Mouse (Mus musculus): ENCODE measurements around the gene Vmn1r45. TPM values are rescaled to one million over a fixed set of nuclear protein-coding genes. Genes with fewer than 3 reads are reported as not detected.
"Not testable (repeated sequence)": the region's sequence is repeated elsewhere in the genome, so short reads cannot be mapped to it uniquely, and the experiment has no call there.

The Vmn1r45 gene
- polyA plus RNA-seq (2015; fragmentation: Nextera tagmentation; extraction: Ambion mirVana): not detected in 2 replicates

DNA sequence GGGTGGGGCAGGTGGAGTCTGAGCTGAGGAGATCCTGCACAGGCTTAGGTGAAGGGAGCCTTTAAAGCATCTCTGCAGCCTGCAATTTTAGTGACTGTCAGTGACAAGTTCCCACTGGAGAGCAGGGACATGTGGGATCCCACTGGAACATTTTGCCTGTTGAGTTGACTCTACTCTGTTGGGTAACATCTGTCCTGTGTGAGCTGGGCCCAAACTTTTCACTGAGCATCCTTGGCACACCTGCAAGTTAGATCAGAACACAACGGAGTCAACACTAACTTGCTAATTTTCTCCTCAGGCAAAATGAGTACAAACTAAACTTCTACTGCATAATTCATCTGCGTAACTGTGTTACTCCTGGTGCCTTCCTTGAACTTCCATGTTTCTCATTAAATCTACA, at the start of gene Vmn1r45:
Gene Vmn1r45 (minus strand): TSS at position 101 of the 400 bp plus-strand sequence.
- not testable (repeated sequence) for H3K27me3 ChIP-seq (ENCODE audit: control insufficient read depth, insufficient read depth, low read depth, low read length); ATAC-seq; H3K4me2 ChIP-seq (ENCODE audit: low read length); H3K4me1 ChIP-seq (ENCODE audit: control insufficient read depth, insufficient read depth, low read length); H3K36me3 ChIP-seq (ENCODE audit: control insufficient read depth, insufficient read depth, low read length); H3K27ac ChIP-seq (ENCODE audit: low read length); H3K9me3 ChIP-seq (replicated peaks; ENCODE audit: control insufficient read depth, low read length, poor library complexity, severe bottlenecking); H3K9ac ChIP-seq (ENCODE audit: low read depth, low read length); H3K4me3 ChIP-seq (ENCODE audit: low read depth, low read length)
- WGBS: 94% methylated on average over 2 of the region's 2 CpGs

- WGBS: 17% methylated on average over 1 of the region's 1 CpGs
- no peak overlapping the region for H3K27ac ChIP-seq (ENCODE audit: low read length)
Observed at GRCm38 (mm10) chr6:89985989-89986388, 45.6 kb upstream of the Vmn1r45 start.

GRCm38 (mm10) chr6:89969013-89969412, 28.6 kb upstream of the Vmn1r45 start, which contains the start of gene Vmn1r46:
Gene Vmn1r46 (plus strand): TSS chr6:89969313.
- Histone ChIP-seq H3K9ac (ENCODE audit: low read depth, low read length) (no peak within 1 kb of the TSS), H3K4me1 (ENCODE audit: control insufficient read depth, insufficient read depth, low read length) (no peaks in the 10 kb centered on the region), H3K36me3 (ENCODE audit: control insufficient read depth, insufficient read depth, low read length) (no peaks in the 10 kb centered on the region), H3K27ac (ENCODE audit: low read length) (no peak within 1 kb of the TSS), H3K4me2 (ENCODE audit: low read length) (no peak within 1 kb of the TSS), H3K27me3 (ENCODE audit: control insufficient read depth, insufficient read depth, low read depth, low read length) (no peaks in the 10 kb centered on the region), H3K4me3 (ENCODE audit: low read depth, low read length) (no peak within 1 kb of the TSS), H3K9me3 (replicated peaks; ENCODE audit: control insufficient read depth, low read length, poor library complexity, severe bottlenecking) (peaks cover 8% of the 10 kb centered on the region; the same call in 1 of the 2 replicates)
- 71% methylated on average over 2 of the region's 2 CpGs for WGBS
- no peak for ATAC-seq

More at GRCm38 (mm10) chr6:89985989-89986388, 45.6 kb upstream of the Vmn1r45 start:
- H3K27me3 ChIP-seq (ENCODE audit: control insufficient read depth, insufficient read depth, low read depth, low read length): no peaks in the 10 kb centered on the region
- H3K4me2 ChIP-seq (ENCODE audit: low read length): no peak overlapping the region
- no peak overlapping the region for H3K9ac ChIP-seq (ENCODE audit: low read depth, low read length)
- ATAC-seq: no peak
- no peak overlapping the region for H3K4me3 ChIP-seq (ENCODE audit: low read depth, low read length)
- H3K4me1 ChIP-seq (ENCODE audit: control insufficient read depth, insufficient read depth, low read length): no peaks in the 10 kb centered on the region
- 0 out of 2 replicates have a peak, but pooled peaks cover 5% of the 10 kb centered on the region for H3K9me3 ChIP-seq (replicated peaks; ENCODE audit: control insufficient read depth, low read length, poor library complexity, severe bottlenecking)
- H3K36me3 ChIP-seq (ENCODE audit: control insufficient read depth, insufficient read depth, low read length): no peaks in the 10 kb centered on the region

GRCm38 (mm10) chr6:89966341-89966740, 25.9 kb upstream of the Vmn1r45 start:
- Histone ChIP-seq H3K9me3 (replicated peaks; ENCODE audit: control insufficient read depth, low read length, poor library complexity, severe bottlenecking) (peaks cover 8% of the 10 kb centered on the region; the same call in 1 of the 2 replicates), H3K27ac (ENCODE audit: low read length) (no peak overlapping the region), H3K27me3 (ENCODE audit: control insufficient read depth, insufficient read depth, low read depth, low read length) (no peaks in the 10 kb centered on the region), H3K4me2 (ENCODE audit: low read length) (no peak overlapping the region), H3K36me3 (ENCODE audit: control insufficient read depth, insufficient read depth, low read length) (no peaks in the 10 kb centered on the region), H3K4me3 (ENCODE audit: low read depth, low read length) (no peak overlapping the region), H3K9ac (ENCODE audit: low read depth, low read length) (no peak overlapping the region), H3K4me1 (ENCODE audit: control insufficient read depth, insufficient read depth, low read length) (no peaks in the 10 kb centered on the region)
- ATAC-seq: no peak

- no peak overlapping the region for H3K27ac ChIP-seq (ENCODE audit: low read length)
- WGBS: 69% methylated on average over 2 of the region's 2 CpGs
- H3K36me3 ChIP-seq (ENCODE audit: control insufficient read depth, insufficient read depth, low read length): no peaks in the 10 kb centered on the region
- no peak for ATAC-seq
- no peak overlapping the region for H3K4me3 ChIP-seq (ENCODE audit: low read depth, low read length)
- H3K9me3 ChIP-seq (replicated peaks; ENCODE audit: control insufficient read depth, low read length, poor library complexity, severe bottlenecking): no peaks in the 10 kb centered on the region; the same call in 1 of the 2 replicates
- H3K4me2 ChIP-seq (ENCODE audit: low read length): no peak overlapping the region
- no peaks in the 10 kb centered on the region for H3K27me3 ChIP-seq (ENCODE audit: control insufficient read depth, insufficient read depth, low read depth, low read length)
- H3K4me1 ChIP-seq (ENCODE audit: control insufficient read depth, insufficient read depth, low read length): no peaks in the 10 kb centered on the region
- H3K9ac ChIP-seq (ENCODE audit: low read depth, low read length): no peak overlapping the region
Observed at GRCm38 (mm10) chr6:89953556-89953955, 13.2 kb upstream of the Vmn1r45 start.

- 79% methylated on average over 2 of the region's 2 CpGs for WGBS
- no peaks in the 10 kb centered on the region for H3K36me3 ChIP-seq (ENCODE audit: control insufficient read depth, insufficient read depth, low read length)
Observed at GRCm38 (mm10) chr6:89940926-89941325, 528 bp upstream of the Vmn1r45 start.

DNA sequence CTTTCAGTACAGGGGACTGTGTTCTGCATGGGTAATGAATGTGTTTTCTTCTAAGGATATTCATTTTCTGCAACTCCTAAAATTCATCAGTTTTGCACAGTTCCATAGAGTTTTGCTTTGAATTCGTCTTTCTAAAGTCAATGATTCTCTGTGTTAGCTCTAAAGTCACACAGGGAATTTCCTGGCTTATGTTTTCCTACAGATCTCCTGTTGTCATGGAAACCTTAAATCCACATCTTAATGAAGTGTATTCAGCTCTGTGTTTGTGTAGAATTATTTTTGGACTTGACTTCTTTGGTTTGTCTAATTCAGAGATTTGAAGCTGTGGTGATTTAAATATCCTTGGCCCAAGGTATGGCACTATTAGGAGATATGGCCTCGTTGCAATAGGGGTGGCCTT, 56.6 kb downstream of the Vmn1r45 start:
- WGBS: 52% methylated on average over 2 of the region's 2 CpGs
- no peak overlapping the region for H3K27ac ChIP-seq (ENCODE audit: low read length)
- no peaks in the 10 kb centered on the region for H3K36me3 ChIP-seq (ENCODE audit: control insufficient read depth, insufficient read depth, low read length)
- no peak for ATAC-seq
- no peaks in the 10 kb centered on the region; the same call in 1 of the 2 replicates for H3K9me3 ChIP-seq (replicated peaks; ENCODE audit: control insufficient read depth, low read length, poor library complexity, severe bottlenecking)
- no peak overlapping the region for H3K4me2 ChIP-seq (ENCODE audit: low read length)
- no peaks in the 10 kb centered on the region for H3K4me1 ChIP-seq (ENCODE audit: control insufficient read depth, insufficient read depth, low read length)
- no peak overlapping the region for H3K4me3 ChIP-seq (ENCODE audit: low read depth, low read length)
- H3K27me3 ChIP-seq (ENCODE audit: control insufficient read depth, insufficient read depth, low read depth, low read length): no peaks in the 10 kb centered on the region
- no peak overlapping the region for H3K9ac ChIP-seq (ENCODE audit: low read depth, low read length)

More at GRCm38 (mm10) chr6:89940926-89941325, 528 bp upstream of the Vmn1r45 start:
- Histone ChIP-seq H3K4me2 (ENCODE audit: low read length) (no peak overlapping the region), H3K9me3 (replicated peaks; ENCODE audit: control insufficient read depth, low read length, poor library complexity, severe bottlenecking) (no peaks in the 10 kb centered on the region), H3K4me1 (ENCODE audit: control insufficient read depth, insufficient read depth, low read length) (no peaks in the 10 kb centered on the region), H3K4me3 (ENCODE audit: low read depth, low read length) (no peak overlapping the region), H3K27me3 (ENCODE audit: control insufficient read depth, insufficient read depth, low read depth, low read length) (no peaks in the 10 kb centered on the region), H3K9ac (ENCODE audit: low read depth, low read length) (no peak overlapping the region), H3K27ac (ENCODE audit: low read length) (no peak overlapping the region)
- no peak for ATAC-seq

DNA sequence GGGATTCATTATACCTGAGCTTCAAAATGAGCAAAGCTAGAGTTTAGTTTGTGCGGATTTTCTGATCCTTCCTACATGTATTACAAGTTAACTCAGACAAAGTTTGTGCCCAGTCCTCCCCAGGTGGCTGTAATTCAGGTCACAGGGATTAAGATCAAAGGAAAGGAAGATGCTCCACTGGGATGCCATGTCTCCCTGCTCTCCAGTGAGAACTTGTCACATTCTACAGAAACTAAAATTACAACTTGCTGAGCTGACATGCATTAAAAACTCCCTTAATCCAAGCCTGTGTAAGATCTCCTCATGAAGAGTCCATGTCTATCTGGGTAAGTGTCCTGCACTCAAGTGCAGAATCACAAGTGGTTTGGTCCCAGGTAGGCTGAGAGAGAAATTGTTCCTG, 57.0 kb downstream of the Vmn1r45 start, which contains the start of gene Vmn1r44:
Gene Vmn1r44 (plus strand): TSS at position 301 of the 400 bp plus-strand sequence.
- 87% methylated on average over 1 of the region's 1 CpGs for WGBS
- no peak within 1 kb of the TSS for H3K27ac ChIP-seq (ENCODE audit: low read length)
- H3K27me3 ChIP-seq (ENCODE audit: control insufficient read depth, insufficient read depth, low read depth, low read length): no peaks in the 10 kb centered on the region
- no peak for ATAC-seq
- no peaks in the 10 kb centered on the region for H3K4me1 ChIP-seq (ENCODE audit: control insufficient read depth, insufficient read depth, low read length)
- no peak within 1 kb of the TSS for H3K4me3 ChIP-seq (ENCODE audit: low read depth, low read length)
- no peaks in the 10 kb centered on the region for H3K9me3 ChIP-seq (replicated peaks; ENCODE audit: control insufficient read depth, low read length, poor library complexity, severe bottlenecking)
- H3K9ac ChIP-seq (ENCODE audit: low read depth, low read length): no peak within 1 kb of the TSS
- H3K4me2 ChIP-seq (ENCODE audit: low read length): no peak within 1 kb of the TSS
- no peaks in the 10 kb centered on the region for H3K36me3 ChIP-seq (ENCODE audit: control insufficient read depth, insufficient read depth, low read length)

Data from midbrain, embryonic 16.5 days (tissue).